Mouse (Mus musculus): ENCODE results near the gene Ccdc34.

The Ccdc34 gene

GRCm38 (mm10) chr2:110214991-110215684 lies 197.5 kb downstream of the Ccdc34 start:
- DNase-seq (ENCODE audit: low read depth) = no peak

GRCm38 (mm10) chr2:110215685-110216058 lies 198.1 kb downstream of the Ccdc34 start:
- DNase-seq (ENCODE audit: low read depth) = no peak

GRCm38 (mm10) chr2:110220492-110220891 lies 202.9 kb downstream of the Ccdc34 start:
- DNase-seq (ENCODE audit: low read depth) = no peak

GRCm38 (mm10) chr2:110222793-110223192 lies 205.2 kb downstream of the Ccdc34 start:
- no peak for DNase-seq (ENCODE audit: low read depth)

Data from induced T-regulatory cell, adult 2 months (primary cell).